Mouse (Mus musculus) forebrain, embryonic 13.5 days (tissue): ENCODE measurements around the gene Slc17a8. TPM values are rescaled to one million over a fixed set of nuclear protein-coding genes. Genes with fewer than 3 reads are reported as not detected.

Source experiments
- polyA plus RNA-seq: library from polyadenylated mRNA; unstranded; fragments of >200 nt; fragmentation: Nextera tagmentation; extraction: Ambion mirVana; gene quantifications from 2 replicates; pipeline ENCODE4 v1.2.1, GENCODE M21; 2015

Gene Slc17a8
- polyA plus RNA-seq, 1 experiment from 2014 or later: 0.46 TPM

Other genes starting within 250 kb of the Slc17a8 start
- gene Gas2l3, start 177.3 kb downstream of the Slc17a8 start, polyA plus RNA-seq: 18.6 and 19.7 TPM in 2 replicates
- gene Nr1h4, start 87.7 kb downstream of the Slc17a8 start, polyA plus RNA-seq: 0.10 TPM in 1 of 2 replicates, not detected in the other
- gene Scyl2, start 65.0 kb upstream of the Slc17a8 start, polyA plus RNA-seq: 10.5 and 10.8 TPM in 2 replicates
- 58.5 and 60.4 TPM in 2 replicates for gene Actr6, start 111.0 kb upstream of the Slc17a8 start, polyA plus RNA-seq
- gene Uhrf1bp1l, start 123.7 kb upstream of the Slc17a8 start, polyA plus RNA-seq: 24.9 and 27.4 TPM in 2 replicates